Mouse (Mus musculus): ENCODE measurements around the gene Rasgrp2.

GRCm38 (mm10) chr19:6390251-6390650 lies 8.9 kb upstream of the Rasgrp2 start:
- TF ChIP-seq CTCF (IDR thresholded peaks at IDR 0.05; ENCODE audit: control insufficient read depth, insufficient read depth, insufficient read length) (no peak), MAX (IDR thresholded peaks at IDR 0.05) (no peak), USF1 (IDR thresholded peaks at IDR 0.05; ENCODE audit: low read depth) (no peak), MYOD1 (IDR thresholded peaks at IDR 0.05; ENCODE audit: control insufficient read depth, insufficient read length, low read depth) (no peak), CEBPB (IDR thresholded peaks at IDR 0.05; ENCODE audit: low read depth) (no peak), FOSL1 (IDR thresholded peaks at IDR 0.05; ENCODE audit: insufficient read depth, low read length, poor library complexity, severe bottlenecking) (no peak), MYOG (IDR thresholded peaks at IDR 0.05; ENCODE audit: control insufficient read depth, extremely low read depth, insufficient read length) (no peak)

All from C2C12 (cell line).